Mouse (Mus musculus) thymus, postnatal 0 days (tissue): ENCODE results near the gene Cd209g. TPM values are rescaled to one million over a fixed set of nuclear protein-coding genes. Genes with fewer than 3 reads are reported as not detected.

Experiments
- polyA plus RNA-seq: library from polyadenylated mRNA; unstranded; fragments of >200 nt; fragmentation: Nextera tagmentation; extraction: Ambion mirVana; gene quantifications from 2 replicates; pipeline ENCODE4 v1.2.1, GENCODE M21; 2015

The Cd209g gene
- polyA plus RNA-seq, 1 experiment from 2014 or later: not detected

Other genes with a start within 250 kb of the Cd209g start
- gene Cd209b, start 207.3 kb upstream of the Cd209g start, polyA plus RNA-seq: 0.12 and 0.16 TPM in 2 replicates
- gene Cd209c, start 179.4 kb upstream of the Cd209g start, polyA plus RNA-seq: 0.30 and 0.32 TPM in 2 replicates
- gene Cd209f, start 28.3 kb upstream of the Cd209g start, polyA plus RNA-seq: 0.45 and 0.83 TPM in 2 replicates
- gene Evi5l, start 32.5 kb downstream of the Cd209g start, polyA plus RNA-seq: 18.1 and 22.5 TPM in 2 replicates
- 0.42 and 0.46 TPM in 2 replicates for gene Prr36, start 83.4 kb downstream of the Cd209g start, polyA plus RNA-seq
- 0.85 and 0.91 TPM in 2 replicates for gene Lrrc8e, start 92.7 kb downstream of the Cd209g start, polyA plus RNA-seq
- 33.3 and 35.4 TPM in 2 replicates for gene Map2k7, start 104.6 kb downstream of the Cd209g start, polyA plus RNA-seq
- 0.21 and 0.26 TPM in 2 replicates for gene Gm49320, start 104.8 kb downstream of the Cd209g start, polyA plus RNA-seq
- 2.3 and 4.0 TPM in 2 replicates for gene Tgfbr3l, start 114.1 kb downstream of the Cd209g start, polyA plus RNA-seq
- gene Snapc2, start 119.0 kb downstream of the Cd209g start, polyA plus RNA-seq: 34.5 and 36.4 TPM in 2 replicates
- 8.5 and 8.7 TPM in 2 replicates for gene Ctxn1, start 125.2 kb downstream of the Cd209g start, polyA plus RNA-seq
- 49.3 and 50.6 TPM in 2 replicates for gene Timm44, start 141.8 kb downstream of the Cd209g start, polyA plus RNA-seq
- gene Ccl25, start 191.1 kb downstream of the Cd209g start, polyA plus RNA-seq: 811 and 840 TPM in 2 replicates
- gene Elavl1, start 191.3 kb downstream of the Cd209g start, polyA plus RNA-seq: 209 and 236 TPM in 2 replicates